Mouse (Mus musculus): ENCODE results near the gene Nck2. TPM values are rescaled to one million over a fixed set of nuclear protein-coding genes. Genes with fewer than 3 reads are reported as not detected.
A peak's percentile ranks its signal among the peaks of the same experiment; 100 is the strongest.

The Nck2 gene
- polyA plus RNA-seq, 1 experiment from 2014 or later, result 17.1 TPM

DNA sequence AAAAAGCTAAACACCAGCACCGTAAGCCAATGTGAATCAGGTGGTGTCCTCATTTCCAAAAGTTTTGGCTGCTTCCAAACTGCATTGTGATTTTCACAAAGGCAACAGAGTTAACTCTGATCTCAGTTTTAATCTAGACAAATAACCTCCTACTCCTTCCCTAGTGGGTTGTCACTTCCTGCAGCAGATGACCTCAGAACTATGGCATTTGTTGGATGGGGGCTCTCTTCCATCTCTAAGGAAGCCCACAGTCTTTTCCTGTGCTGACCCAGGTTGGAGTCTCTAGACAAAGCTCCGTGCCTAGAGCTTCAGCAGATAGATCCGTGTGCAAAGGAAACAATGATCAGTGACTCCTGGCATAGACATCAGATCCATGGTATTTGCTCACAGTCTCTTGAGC, 31.1 kb upstream of the Nck2 start:
- Histone ChIP-seq H3K9me3 (ENCODE audit: control insufficient read depth) (no peaks in the 10 kb centered on the region), H3K4me1 (replicated peaks; ENCODE audit: control insufficient read depth, insufficient read depth, low read length) (no peaks in the 10 kb centered on the region), H3K27ac (ENCODE audit: low read depth, low read length) (no peak overlapping the region), H3K4me2 (replicated peaks; ENCODE audit: low read depth) (no peak overlapping the region), H3K9ac (ENCODE audit: low read depth, low read length) (no peak overlapping the region), H3K36me3 (ENCODE audit: control insufficient read depth, insufficient read depth) (no peaks in the 10 kb centered on the region), H3K27me3 (replicated peaks; ENCODE audit: control insufficient read depth, insufficient read depth, low read length) (no peaks in the 10 kb centered on the region), H3K4me3 (ENCODE audit: low read depth, low read length) (no peak overlapping the region)
- no peak for TF ChIP-seq CTCF (IDR thresholded peaks at IDR 0.05; ENCODE audit: low read depth)
- ATAC-seq, result no peak
- 50% methylated on average over 3 of the region's 3 CpGs for WGBS

DNA sequence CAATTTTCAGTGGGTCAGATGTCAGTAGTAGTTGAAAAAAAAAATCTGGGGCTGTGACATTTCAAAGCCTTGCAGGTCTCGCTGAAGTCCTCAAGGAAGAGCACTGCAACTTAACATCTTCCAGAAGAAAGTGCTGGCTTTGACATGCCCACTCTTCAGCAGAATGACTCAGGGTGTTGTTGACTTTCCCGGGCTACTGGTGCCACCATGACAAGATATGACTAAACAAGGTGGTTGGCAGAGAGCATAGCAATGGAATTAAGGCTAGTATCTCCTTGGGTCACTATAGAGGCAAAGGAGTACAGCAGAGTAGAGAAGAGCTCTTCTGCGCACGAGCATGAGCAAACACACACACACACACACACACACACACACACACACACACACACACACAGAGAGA, 30.6 kb upstream of the Nck2 start:
- Histone ChIP-seq H3K4me3 (ENCODE audit: low read depth, low read length) (no peak overlapping the region), H3K27me3 (replicated peaks; ENCODE audit: control insufficient read depth, insufficient read depth, low read length) (no peaks in the 10 kb centered on the region), H3K4me1 (replicated peaks; ENCODE audit: control insufficient read depth, insufficient read depth, low read length) (no peaks in the 10 kb centered on the region), H3K36me3 (ENCODE audit: control insufficient read depth, insufficient read depth) (no peaks in the 10 kb centered on the region), H3K4me2 (replicated peaks; ENCODE audit: low read depth) (no peak overlapping the region), H3K9ac (ENCODE audit: low read depth, low read length) (no peak overlapping the region), H3K9me3 (ENCODE audit: control insufficient read depth) (no peaks in the 10 kb centered on the region), H3K27ac (ENCODE audit: low read depth, low read length) (no peak overlapping the region)
- TF ChIP-seq CTCF (IDR thresholded peaks at IDR 0.05; ENCODE audit: low read depth), result no peak
- ATAC-seq, result no peak
- WGBS, result 61% methylated on average over 4 of the region's 4 CpGs

DNA sequence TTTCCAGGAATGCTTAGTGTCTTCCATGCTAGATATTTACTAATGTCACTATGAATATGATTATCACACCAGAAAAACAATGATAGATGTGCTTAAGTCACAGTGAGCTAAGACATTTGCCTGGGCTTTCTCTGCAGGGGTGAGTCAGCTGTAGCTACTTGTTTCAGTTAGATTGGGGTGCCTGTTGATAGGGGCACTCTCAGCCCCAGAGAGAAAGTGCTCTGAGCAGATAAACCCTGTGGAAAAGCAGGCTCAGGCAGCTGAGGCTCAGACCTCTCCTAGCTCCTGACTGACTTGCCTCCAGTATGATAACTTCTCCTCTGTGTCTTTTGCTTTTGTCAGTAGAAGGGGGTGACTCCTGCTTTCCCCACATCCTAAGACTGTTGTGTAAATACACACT, 30.2 kb upstream of the Nck2 start:
- H3K4me2 ChIP-seq (replicated peaks; ENCODE audit: low read depth), result no peak overlapping the region
- H3K27ac ChIP-seq (ENCODE audit: low read depth, low read length), result no peak overlapping the region
- H3K9me3 ChIP-seq (ENCODE audit: control insufficient read depth), result no peaks in the 10 kb centered on the region
- no peak overlapping the region for H3K9ac ChIP-seq (ENCODE audit: low read depth, low read length)
- no peaks in the 10 kb centered on the region for H3K27me3 ChIP-seq (replicated peaks; ENCODE audit: control insufficient read depth, insufficient read depth, low read length)
- TF ChIP-seq CTCF (IDR thresholded peaks at IDR 0.05; ENCODE audit: low read depth), result no peak
- no peak overlapping the region for H3K4me3 ChIP-seq (ENCODE audit: low read depth, low read length)
- H3K36me3 ChIP-seq (ENCODE audit: control insufficient read depth, insufficient read depth), result no peaks in the 10 kb centered on the region
- no peak for ATAC-seq
- no peaks in the 10 kb centered on the region for H3K4me1 ChIP-seq (replicated peaks; ENCODE audit: control insufficient read depth, insufficient read depth, low read length)

DNA sequence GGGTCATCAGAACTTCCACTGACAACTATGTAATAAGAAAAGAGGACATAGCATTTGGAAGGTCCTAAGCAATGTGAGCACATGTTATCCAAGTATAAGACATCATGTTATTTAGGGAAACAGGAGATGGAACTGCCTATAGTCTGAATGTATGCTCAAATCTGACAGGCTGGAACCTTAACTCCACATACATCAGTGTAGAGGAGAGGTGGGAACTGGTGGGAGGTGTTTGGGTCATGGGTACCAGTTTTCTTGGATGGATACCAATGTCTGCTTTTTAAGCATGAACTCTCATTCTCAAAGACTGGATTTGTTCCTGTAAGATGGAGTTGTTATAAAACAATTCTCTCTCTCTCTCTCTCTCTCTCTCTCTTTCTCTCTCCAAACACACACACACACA, 29.4 kb upstream of the Nck2 start:
- no peak for ATAC-seq
- TF ChIP-seq CTCF (IDR thresholded peaks at IDR 0.05; ENCODE audit: low read depth), result no peak
- no peak overlapping the region for H3K27ac ChIP-seq (ENCODE audit: low read depth, low read length)
- H3K4me3 ChIP-seq (ENCODE audit: low read depth, low read length), result no peak overlapping the region
- no peaks in the 10 kb centered on the region for H3K4me1 ChIP-seq (replicated peaks; ENCODE audit: control insufficient read depth, insufficient read depth, low read length)
- H3K4me2 ChIP-seq (replicated peaks; ENCODE audit: low read depth), result no peak overlapping the region
- H3K9ac ChIP-seq (ENCODE audit: low read depth, low read length), result no peak overlapping the region
- no peaks in the 10 kb centered on the region for H3K36me3 ChIP-seq (ENCODE audit: control insufficient read depth, insufficient read depth)
- no peaks in the 10 kb centered on the region for H3K27me3 ChIP-seq (replicated peaks; ENCODE audit: control insufficient read depth, insufficient read depth, low read length)
- no peaks in the 10 kb centered on the region for H3K9me3 ChIP-seq (ENCODE audit: control insufficient read depth)

DNA sequence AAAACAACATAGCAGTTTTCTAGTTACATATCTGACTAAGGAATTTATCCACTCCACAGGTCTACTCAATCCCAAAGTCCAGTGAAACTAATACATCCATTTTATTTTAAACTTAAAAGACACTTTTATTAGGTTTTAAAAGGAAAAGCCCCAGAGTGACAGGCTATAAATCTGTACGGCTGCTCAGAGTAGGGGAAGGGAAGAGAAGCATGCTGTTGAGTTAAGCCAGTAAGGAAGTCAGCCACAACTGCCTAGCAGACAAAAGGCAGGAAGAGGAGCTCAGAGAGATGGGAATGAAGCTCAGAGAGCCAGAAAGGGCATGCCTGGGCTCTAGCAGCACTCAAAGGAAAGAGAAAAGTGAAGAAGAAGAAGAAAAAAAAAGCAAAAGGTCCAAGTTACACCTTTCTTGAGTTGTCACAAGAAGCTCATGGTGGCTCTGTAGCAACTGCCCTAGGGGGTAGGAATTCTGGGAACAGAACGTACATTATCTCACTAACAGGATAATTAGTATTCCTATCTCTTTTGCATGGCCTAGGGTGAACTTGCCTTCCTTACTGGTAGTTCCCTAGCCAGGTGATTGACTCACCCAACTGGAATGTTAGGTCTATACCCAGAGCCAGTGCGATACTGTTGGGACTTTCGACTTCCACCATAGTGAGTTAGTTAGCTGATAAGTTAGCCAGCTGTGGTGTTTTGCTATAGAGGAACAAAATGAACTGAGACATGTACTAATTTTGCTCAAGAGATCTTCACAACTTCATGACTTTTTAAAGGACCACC, 21.2 kb upstream of the Nck2 start:
- no peak overlapping the region; the same call in 1 of the 2 replicates for H3K4me2 ChIP-seq (replicated peaks; ENCODE audit: low read depth)
- peak overlapping the region; percentile 41 for H3K27ac ChIP-seq (ENCODE audit: low read depth, low read length)
- H3K9me3 ChIP-seq (ENCODE audit: control insufficient read depth), result no peaks in the 10 kb centered on the region
- peak; percentile 98 for ATAC-seq
- no peak for TF ChIP-seq CTCF (IDR thresholded peaks at IDR 0.05; ENCODE audit: low read depth)
- H3K36me3 ChIP-seq (ENCODE audit: control insufficient read depth, insufficient read depth), result no peaks in the 10 kb centered on the region
- no peak overlapping the region for H3K4me3 ChIP-seq (ENCODE audit: low read depth, low read length)
- H3K9ac ChIP-seq (ENCODE audit: low read depth, low read length), result no peak overlapping the region
- 30% methylated on average over 4 of the region's 4 CpGs for WGBS
- H3K27me3 ChIP-seq (replicated peaks; ENCODE audit: control insufficient read depth, insufficient read depth, low read length), result no peaks in the 10 kb centered on the region
- H3K4me1 ChIP-seq (replicated peaks; ENCODE audit: control insufficient read depth, insufficient read depth, low read length), result peaks cover 5% of the 10 kb centered on the region; the same call in 1 of the 2 replicates

DNA sequence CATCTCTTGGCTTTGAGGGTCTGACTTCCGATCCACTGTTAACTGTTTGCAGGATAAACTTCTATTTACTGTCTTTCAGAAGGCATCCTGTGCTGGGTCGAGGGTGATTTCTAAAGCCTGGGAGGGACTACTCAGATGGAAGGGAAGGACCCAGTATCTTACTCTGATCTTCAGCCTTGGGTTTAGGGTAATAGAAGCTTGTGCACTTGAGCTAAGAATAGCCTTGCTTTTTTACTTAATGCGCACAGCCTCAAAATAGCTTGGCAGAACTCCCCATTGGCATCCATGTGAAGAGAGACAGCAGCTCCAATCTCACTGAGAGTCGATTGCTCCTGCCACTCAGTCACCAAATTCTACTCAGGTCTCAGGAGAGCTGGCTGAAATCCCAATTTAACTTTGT, 17.9 kb upstream of the Nck2 start:
- H3K27ac ChIP-seq (ENCODE audit: low read depth, low read length), result no peak overlapping the region
- peaks cover 8% of the 10 kb centered on the region; the same call in 1 of the 2 replicates for H3K4me1 ChIP-seq (replicated peaks; ENCODE audit: control insufficient read depth, insufficient read depth, low read length)
- no peak overlapping the region for H3K4me2 ChIP-seq (replicated peaks; ENCODE audit: low read depth)
- no peak for TF ChIP-seq CTCF (IDR thresholded peaks at IDR 0.05; ENCODE audit: low read depth)
- no peak overlapping the region for H3K9ac ChIP-seq (ENCODE audit: low read depth, low read length)
- no peak overlapping the region for H3K4me3 ChIP-seq (ENCODE audit: low read depth, low read length)
- no peak for ATAC-seq
- WGBS, result 45% methylated on average over 4 of the region's 4 CpGs
- no peaks in the 10 kb centered on the region for H3K36me3 ChIP-seq (ENCODE audit: control insufficient read depth, insufficient read depth)
- H3K9me3 ChIP-seq (ENCODE audit: control insufficient read depth), result no peaks in the 10 kb centered on the region
- no peaks in the 10 kb centered on the region for H3K27me3 ChIP-seq (replicated peaks; ENCODE audit: control insufficient read depth, insufficient read depth, low read length)

Data from intestine, postnatal 0 days (tissue).